Mouse (Mus musculus) splenic B cell, adult 2 months (primary cell): Measurements from ENCODE around the gene Larp1b.

Experiments used
- DNase-seq: peaks from one replicate; pipeline ENCODE4 v3.0.0-alpha.2; 2011; ENCODE audit warnings: low read depth, low spot score
- H3K27me3 ChIP-seq: 2 replicates; pipeline ENCODE4 v1.6.1; 2012; ENCODE audit warnings: mild to moderate bottlenecking, low read length, moderate library complexity, mixed read lengths; ENCODE audit not compliant: control insufficient read depth, poor library complexity, insufficient read depth, severe bottlenecking
- H3K36me3 ChIP-seq: 2 replicates; pipeline ENCODE4 v1.6.1; 2012; ENCODE audit warnings: mild to moderate bottlenecking, low read length, moderate library complexity, mixed read lengths; ENCODE audit not compliant: control insufficient read depth, poor library complexity, insufficient read depth, severe bottlenecking

Gene Larp1b

GRCm38 (mm10) chr3:41082885-41083789, 133.5 kb downstream of the Larp1b start, which contains the start of gene Pgrmc2:
Gene Pgrmc2, minus strand, starts transcription at chr3:41083046.
- H3K36me3 ChIP-seq = no peaks in the 10 kb centered on the region
- peak; percentile 100 for DNase-seq
- no peaks in the 10 kb centered on the region for H3K27me3 ChIP-seq

- no peaks in the 10 kb centered on the region for H3K27me3 ChIP-seq
- no peak for DNase-seq
- no peaks in the 10 kb centered on the region for H3K36me3 ChIP-seq
These were observed 134.1 kb downstream of the Larp1b start for GRCm38 (mm10) chr3:41083790-41084112.

GRCm38 (mm10) chr3:41084421-41084820, 134.8 kb downstream of the Larp1b start:
- no peaks in the 10 kb centered on the region for H3K36me3 ChIP-seq
- no peak for DNase-seq
- H3K27me3 ChIP-seq = no peaks in the 10 kb centered on the region

- Histone ChIP-seq H3K27me3 (no peaks in the 10 kb centered on the region), H3K36me3 (no peaks in the 10 kb centered on the region)
- no peak for DNase-seq
These were observed 137.4 kb downstream of the Larp1b start for GRCm38 (mm10) chr3:41087071-41087470.
